Mouse (Mus musculus) brain, embryonic 14.5 days (tissue): ENCODE results near the gene Txlng. TPM values are rescaled to one million over a fixed set of nuclear protein-coding genes. Genes with fewer than 3 reads are reported as not detected.
"Not testable (repeated sequence)": the region's sequence is repeated elsewhere in the genome, so short reads cannot be mapped to it uniquely, and the experiment has no call there.

ENCODE experiments used
- DNase-seq: peaks from one replicate; pipeline ENCODE4 v3.0.0-alpha.2; 2011; ENCODE audit warnings: low read depth
- CTCF ChIP-seq: fragments of 200-500 bp; IDR thresholded peaks from 2 replicates; pipeline ENCODE4 v1.5.1; 2012; ENCODE audit warnings: inconsistent platforms, mild to moderate bottlenecking, moderate library complexity, borderline replicate concordance; ENCODE audit not compliant: insufficient read depth, insufficient read length; ENCODE audit errors: extremely low read depth
- POLR2A ChIP-seq: fragments of 200-500 bp; IDR thresholded peaks from 2 replicates; pipeline ENCODE4 v1.6.1; 2012; ENCODE audit warnings: mild to moderate bottlenecking, inconsistent platforms, borderline replicate concordance; ENCODE audit not compliant: poor library complexity, insufficient read depth, insufficient read length, severe bottlenecking; ENCODE audit errors: extremely low read depth
- polyA plus RNA-seq: library from polyadenylated mRNA; depleted of rRNA; stranded (reverse); fragments of >200 nt; gene quantifications from 2 replicates; pipeline ENCODE4 v1.2.3, GENCODE M21; 2012; rRNA removed

Txlng gene
- 11.7 TPM in 2 replicates for polyA plus RNA-seq

GRCm38 (mm10) chrX:162829203-162829708, at the start of gene Txlng:
TSS of gene Txlng (minus strand) at chrX:162829454.
- peak; percentile 99 for DNase-seq
- no peak for TF ChIP-seq CTCF
- peak; percentile 38; the same call in 1 of the 2 replicates for TF ChIP-seq POLR2A

GRCm38 (mm10) chrX:162878236-162878635, 49.0 kb upstream of the Txlng start:
- no peak for DNase-seq
- TF ChIP-seq CTCF (no peak), POLR2A (no peak)

GRCm38 (mm10) chrX:162873761-162874160, 44.5 kb upstream of the Txlng start:
- no peak for TF ChIP-seq CTCF
- no peak for TF ChIP-seq POLR2A
- DNase-seq, result no peak

- peak; percentile 35 for DNase-seq
- TF ChIP-seq CTCF (peak; percentile 82), POLR2A (no peak)
These were observed 42.7 kb upstream of the Txlng start for GRCm38 (mm10) chrX:162871734-162872517.

GRCm38 (mm10) chrX:162868294-162868965, 39.2 kb upstream of the Txlng start:
- TF ChIP-seq CTCF (no peak), POLR2A (no peak)
- DNase-seq, result no peak

- no peak for DNase-seq
- no peak for TF ChIP-seq CTCF
- TF ChIP-seq POLR2A, result no peak
These were observed 19.4 kb upstream of the Txlng start for GRCm38 (mm10) chrX:162848682-162849081.

- DNase-seq, result no peak
- TF ChIP-seq CTCF (no peak), POLR2A (no peak)
These were observed 16.3 kb upstream of the Txlng start for GRCm38 (mm10) chrX:162845531-162845930.

GRCm38 (mm10) chrX:162844447-162845100, 15.3 kb upstream of the Txlng start:
- DNase-seq, result peak; percentile 15
- no peak for TF ChIP-seq CTCF
- TF ChIP-seq POLR2A, result no peak

- DNase-seq, result peak; percentile 50
- TF ChIP-seq CTCF, result no peak
- TF ChIP-seq POLR2A, result no peak
These were observed 2.8 kb upstream of the Txlng start for GRCm38 (mm10) chrX:162832101-162832500.

GRCm38 (mm10) chrX:162831542-162831941, 2.3 kb upstream of the Txlng start:
- TF ChIP-seq CTCF (no peak), POLR2A (no peak)
- DNase-seq, result no peak

GRCm38 (mm10) chrX:162831036-162831435, 1.8 kb upstream of the Txlng start:
- no peak for DNase-seq
- TF ChIP-seq POLR2A (no peak), CTCF (no peak)

GRCm38 (mm10) chrX:162830313-162830712, 1.1 kb upstream of the Txlng start:
- not testable (repeated sequence) for DNase-seq
